Mouse (Mus musculus) testis, postnatal 10 days (tissue): ENCODE data around the gene Nkx6-1.

Experiments
- DNase-seq: peaks from one replicate; pipeline ENCODE4 v3.0.0; 2021; ENCODE audit warnings: low spot score

The Nkx6-1 gene

DNA sequence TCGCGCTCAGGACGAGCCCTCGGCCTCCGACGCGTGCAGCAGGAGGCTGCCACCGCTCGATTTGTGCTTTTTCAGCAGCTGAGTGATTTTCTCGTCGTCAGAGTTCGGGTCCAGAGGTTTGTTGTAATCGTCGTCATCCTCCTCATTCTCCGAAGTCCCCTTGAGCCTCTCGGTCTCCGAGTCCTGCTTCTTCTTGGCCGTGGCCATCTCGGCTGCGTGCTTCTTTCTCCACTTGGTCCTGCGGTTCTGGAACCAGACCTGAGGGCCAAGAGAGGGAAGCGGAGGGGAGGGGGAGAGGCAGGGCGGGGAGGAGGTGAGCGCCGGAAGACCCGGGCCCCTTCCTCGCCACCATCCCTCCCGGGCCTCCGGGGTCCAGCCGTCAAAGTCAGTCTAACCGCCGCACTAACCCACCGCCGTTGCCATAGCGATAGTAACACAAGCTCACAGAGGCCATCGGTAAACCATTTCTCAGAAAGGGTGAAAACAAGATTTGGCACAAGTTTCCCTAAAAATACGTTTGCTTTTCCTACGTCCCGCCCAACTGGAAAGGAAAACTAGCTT, 5.3 kb downstream of the Nkx6-1 start:
- no peak for DNase-seq

DNA sequence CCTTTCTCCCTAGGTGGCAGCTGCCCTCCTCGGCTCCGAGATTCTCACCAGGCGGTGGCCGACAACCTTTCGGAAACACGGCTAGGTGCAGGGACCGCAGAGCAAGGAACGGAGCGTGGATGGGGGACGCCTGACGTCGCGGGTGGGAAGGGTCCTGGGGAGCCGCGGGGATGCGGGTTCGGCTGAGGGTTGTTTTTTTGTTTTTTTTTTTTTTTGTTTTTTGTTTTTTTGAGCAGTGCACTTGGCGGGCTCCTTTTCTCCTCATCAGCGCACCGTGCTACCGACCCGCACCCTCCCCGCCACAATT, 5.9 kb downstream of the Nkx6-1 start:
- DNase-seq = no peak

DNA sequence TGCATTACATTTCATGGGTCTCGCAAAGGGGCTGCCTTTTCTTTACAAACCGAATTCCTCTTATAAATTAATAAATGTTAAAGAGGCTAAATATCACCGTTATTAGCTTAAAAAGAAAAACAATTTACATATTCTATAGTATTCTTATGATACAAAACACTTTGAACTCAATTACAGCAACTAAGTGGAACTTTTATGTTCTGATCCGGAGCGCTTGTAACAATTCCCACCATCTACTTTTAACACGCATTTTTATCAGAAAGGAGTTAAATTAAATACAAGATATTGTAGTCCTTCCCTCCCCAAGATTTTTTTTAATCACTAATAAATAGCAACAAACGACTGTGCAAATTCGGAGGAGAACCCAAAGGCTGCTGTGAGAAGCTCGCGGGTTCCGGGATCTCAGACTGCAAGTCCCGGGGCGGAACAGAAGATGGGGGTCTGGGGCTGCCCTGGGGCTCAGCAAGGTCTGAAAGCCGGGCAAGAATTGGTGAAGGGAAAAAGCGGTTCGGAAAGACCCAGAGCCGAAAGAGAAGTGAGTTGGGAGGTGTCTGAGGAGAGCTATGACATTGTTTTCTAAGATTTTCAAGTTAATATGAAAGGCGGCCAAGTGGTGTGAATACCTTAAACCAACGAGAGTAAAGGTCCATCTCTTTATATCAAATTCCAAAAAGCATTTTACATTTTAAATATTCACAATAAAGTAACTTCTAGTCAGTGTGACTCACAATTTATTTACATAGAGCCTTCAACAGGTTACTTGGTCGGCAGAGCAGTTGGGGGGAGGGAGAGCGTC, 6.4 kb downstream of the Nkx6-1 start:
- DNase-seq = no peak

DNA sequence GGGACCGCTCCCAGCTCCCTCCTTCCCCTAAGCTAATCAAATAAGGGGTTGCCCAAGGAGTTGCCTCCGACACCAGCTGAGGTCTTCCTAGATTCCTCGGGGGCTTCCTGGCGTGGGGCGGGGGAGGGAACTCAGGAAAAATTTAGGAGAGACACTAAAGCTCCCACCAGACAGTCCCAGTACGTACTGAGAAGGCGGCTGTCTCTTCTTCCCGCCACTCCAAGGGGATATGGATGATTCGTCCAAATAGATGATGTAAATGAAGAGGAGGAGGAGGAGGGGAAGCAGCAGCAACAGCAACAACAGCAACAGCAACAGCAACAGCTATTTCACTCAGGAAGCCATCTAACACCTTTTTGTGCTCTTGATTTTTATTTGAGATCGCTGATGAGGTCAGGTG, 7.1 kb downstream of the Nkx6-1 start:
- DNase-seq = no peak

DNA sequence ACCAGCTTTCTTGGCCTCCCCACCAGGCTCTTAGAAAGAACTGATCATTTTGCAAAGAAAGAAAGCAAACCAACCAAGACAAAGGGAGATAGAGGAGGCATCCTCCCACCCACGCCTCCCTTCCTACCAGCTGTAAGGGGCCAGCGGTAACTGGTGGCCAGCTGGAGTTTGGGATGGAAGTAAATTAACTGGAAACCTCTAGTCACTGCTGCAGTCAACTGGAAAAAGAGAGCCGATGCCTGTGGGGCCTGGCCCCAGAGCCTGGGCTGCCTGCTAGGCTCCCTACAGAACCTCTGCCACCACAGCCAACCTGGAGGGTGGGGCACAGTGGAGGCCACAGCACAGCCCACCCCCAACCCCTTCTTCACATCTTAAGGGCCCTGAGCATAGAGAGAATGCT, 8.7 kb downstream of the Nkx6-1 start:
- no peak for DNase-seq

DNA sequence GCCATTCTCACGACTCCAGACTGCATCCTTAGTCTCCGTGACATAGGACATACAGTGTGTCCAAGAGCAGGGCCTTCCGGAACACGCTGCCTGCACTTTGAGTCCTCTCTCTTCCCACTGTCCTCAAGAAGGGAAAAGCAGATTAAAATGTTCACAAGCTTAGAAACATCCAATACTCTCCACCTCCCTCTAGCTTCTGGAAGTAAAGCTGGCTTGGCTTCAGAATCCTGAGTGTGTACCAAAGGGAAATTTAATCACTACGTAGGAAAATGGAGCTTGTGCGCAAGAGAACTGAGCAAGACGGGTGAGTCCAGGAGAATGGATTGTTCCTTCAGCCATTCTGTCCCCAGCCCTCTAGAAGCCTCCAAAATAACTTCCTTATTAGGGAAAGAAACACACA, 9.4 kb downstream of the Nkx6-1 start:
- DNase-seq = no peak

DNA sequence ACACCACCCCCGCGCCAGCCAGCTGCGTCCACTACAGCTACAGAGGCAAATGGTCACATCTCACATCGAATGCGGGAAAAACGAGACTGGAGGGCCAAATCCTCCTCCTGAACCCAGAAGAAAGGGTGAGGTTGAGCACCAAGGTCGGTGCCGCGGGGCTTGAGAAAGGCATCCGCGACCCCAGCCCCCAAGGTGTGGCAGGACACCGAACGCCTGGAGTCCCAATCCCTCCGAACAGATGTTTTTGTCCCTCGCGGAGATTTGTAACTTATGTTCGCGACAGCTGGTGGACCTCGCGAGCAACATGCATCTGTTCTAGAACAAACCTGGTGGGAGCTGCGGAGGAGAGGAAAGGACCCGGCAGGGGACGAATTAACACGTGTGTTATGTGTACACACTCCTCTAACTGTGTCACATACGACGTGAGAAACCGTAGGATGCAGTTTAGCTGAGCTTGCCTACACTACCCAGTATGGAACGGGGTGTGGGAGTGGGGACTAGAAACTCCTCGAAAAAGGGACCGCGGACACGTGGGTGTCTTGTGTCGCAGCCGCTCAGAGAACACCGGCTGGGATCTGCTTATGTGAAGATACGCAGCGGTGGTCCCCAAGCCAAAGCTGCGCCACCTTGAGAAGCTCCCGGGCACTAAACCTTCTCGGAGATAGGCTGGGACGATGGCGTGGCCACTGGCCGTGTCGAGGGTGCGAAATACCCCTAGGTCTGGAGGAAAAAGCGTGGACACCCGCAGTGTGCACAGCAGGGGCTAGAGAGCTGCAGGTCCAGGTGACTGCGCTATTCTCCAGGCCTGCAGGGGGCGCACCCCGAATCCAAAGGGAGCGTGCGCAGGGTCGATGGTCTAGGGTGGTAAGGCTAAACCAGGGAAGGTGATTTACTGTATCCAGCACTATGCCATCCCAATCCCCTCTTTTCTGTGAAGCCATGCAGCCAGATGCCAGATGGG, 16.8 kb downstream of the Nkx6-1 start:
- DNase-seq = peak; percentile 68

DNA sequence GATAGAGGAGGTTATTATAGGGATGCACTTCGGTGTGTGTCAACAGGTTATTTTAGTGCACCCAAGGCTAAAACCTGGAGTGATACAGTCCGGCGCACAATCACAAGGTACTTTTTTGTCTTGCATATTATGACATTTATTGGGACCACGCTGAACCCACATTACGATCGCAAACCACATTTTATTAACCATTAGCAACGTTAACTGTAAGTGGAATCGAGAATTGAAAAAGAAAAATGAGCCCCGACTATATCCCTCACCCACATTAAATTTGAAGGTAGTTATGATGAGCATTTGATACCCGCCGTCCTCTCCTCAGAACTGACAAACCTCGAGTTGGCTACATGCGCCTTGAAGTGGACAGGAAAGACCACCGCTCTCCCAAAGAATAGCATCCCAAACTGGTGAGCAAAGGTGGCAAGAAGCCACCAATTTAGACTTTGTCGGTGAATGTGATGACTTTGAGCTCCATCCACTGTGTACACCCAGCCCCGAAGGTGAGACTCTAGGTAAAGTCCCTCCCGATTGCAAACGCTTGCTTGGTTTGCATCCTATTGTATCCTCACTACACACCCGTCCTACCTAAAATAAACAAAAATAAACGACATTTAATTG, 17.7 kb downstream of the Nkx6-1 start:
- no peak for DNase-seq

DNA sequence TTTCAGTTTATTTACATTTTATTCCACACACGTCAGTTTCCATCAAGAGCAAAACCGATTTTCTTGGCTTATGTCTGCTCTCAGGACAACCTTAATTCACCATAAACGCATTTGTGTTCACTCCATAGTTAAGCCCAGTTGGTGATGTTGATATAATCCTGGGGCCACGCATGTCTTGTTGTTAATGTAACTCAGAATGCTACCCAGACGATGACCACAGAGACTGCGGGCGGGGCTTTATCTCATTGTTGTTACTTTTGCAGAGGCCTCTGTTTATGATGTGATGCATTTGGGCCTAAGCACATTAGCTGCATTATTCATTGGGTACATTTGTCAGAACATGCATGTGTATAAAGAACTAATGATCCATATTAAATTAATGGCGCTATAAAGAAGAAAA, 19.7 kb downstream of the Nkx6-1 start:
- no peak for DNase-seq

DNA sequence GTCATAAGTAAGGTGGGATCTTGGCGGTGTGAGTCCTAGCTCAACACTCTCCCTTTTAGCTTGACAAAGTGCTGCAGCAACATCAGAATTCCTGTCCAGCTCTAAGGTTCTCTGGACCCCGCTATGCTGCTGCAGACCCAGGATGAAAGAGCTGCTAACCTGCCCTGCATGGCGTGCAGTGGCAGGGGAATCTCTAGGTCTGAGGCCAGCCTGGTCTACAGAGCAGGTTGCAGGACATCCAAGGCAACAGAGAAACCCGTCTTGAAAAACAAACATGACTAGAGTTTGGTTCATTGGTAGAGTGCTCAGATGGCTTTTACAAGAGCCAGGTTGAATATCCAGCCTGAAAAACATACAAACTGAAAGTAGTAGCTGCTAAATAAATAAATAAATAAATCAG, 26.7 kb downstream of the Nkx6-1 start:
- no peak for DNase-seq
